Mouse (Mus musculus) embryo, embryonic 10.5 days (tissue): Measurements from ENCODE around the gene Olfr588-ps1.
"Not testable (repeated sequence)": the region's sequence is repeated elsewhere in the genome, so short reads cannot be mapped to it uniquely, and the experiment has no call there.

Experiments used
- DNase-seq: peaks from one replicate; pipeline ENCODE4 v3.0.0-alpha.2; 2015; ENCODE audit warnings: low spot score

The Olfr588-ps1 gene

DNA sequence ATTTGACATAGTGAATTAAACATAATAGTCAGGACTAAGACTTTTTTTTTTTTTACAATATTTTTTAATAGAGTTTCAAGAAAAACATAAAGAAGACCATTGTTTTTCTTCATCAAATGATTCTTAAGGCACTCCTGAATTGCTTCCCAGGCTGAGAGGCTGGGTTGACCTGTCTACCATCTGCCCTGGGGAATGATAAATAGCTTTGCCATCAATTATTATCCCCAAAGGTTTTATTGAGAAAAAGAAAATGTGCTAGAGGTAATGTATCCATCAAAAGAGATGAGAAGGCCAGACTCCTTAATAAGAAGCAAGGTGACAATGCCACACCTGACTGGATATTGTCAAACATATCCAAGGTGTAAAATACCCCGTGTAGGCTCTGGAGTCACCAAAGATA, at the start of gene Olfr588-ps1:
TSS of gene Olfr588-ps1 (plus strand) at position 301 of the 400 bp plus-strand sequence.
- no peak for DNase-seq

GRCm38 (mm10) chr7:103097420-103097819, 43.3 kb upstream of the Olfr588-ps1 start, which contains the start of gene Olfr585:
Olfr585 (plus strand) TSS chr7:103097720.
- no peak for DNase-seq

DNA sequence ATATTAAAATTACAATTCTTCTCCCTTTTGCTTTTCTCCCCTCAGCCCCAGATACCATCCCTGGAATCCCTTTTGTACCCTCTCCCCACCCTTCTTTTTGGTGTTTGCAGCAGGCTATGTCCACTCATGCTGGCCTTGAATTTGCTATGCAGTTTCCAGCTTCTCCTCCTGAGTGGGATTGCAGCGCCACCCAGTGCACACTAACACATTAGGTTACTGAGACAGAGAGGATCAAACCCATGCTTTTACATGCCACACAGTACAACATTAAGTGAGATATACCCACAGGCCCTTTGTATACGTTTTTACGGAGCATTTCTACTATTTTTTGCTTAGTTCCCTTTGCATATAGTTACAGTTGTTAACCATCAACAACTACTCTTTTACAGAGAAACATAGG, 21.3 kb upstream of the Olfr588-ps1 start:
- DNase-seq: peak; percentile 12

DNA sequence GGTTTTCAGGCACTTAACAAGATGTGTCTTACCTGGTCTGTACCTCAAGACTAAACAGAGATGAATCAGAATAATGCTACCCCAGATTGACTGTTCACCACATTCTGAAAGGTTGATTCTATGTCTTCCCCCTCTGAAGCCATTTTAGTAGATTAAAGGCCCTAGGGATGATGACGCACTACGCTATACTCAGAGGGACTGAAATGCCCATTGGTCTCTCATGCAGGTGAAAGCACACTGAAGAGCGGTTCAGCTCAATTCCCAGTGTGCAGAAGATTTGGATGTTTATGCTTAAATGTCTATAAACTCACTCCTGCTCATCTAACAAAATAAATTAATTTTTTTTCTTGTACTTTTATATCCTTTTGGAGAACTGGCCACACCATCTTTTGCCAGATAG, 15.1 kb upstream of the Olfr588-ps1 start, which contains the start of gene Olfr586:
TSS of gene Olfr586 (minus strand) at position 101 of the 400 bp plus-strand sequence.
- no peak for DNase-seq

DNA sequence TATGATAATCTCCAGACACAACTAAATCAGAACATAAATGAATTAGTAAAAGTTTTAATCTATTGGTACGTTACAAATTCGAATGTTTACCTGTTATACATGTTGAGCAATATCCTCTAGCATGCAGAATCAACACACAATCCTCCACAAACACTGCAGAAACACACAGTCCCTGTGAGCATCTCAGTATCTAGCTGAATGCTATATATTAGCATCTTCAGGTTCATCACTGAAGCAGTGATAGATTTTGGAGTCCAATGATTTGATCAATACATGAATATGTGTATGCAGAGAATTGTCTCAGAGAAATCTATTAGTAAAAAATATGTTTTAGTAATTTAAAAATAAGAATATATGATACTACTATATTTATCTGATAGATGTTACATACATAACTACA, 15.6 kb downstream of the Olfr588-ps1 start, which contains the start of gene Olfr589:
TSS of gene Olfr589 (minus strand) at position 101 of the 400 bp plus-strand sequence.
- no peak for DNase-seq

- DNase-seq: no peak
Measured at GRCm38 (mm10) chr7:103169697-103170096, 29.0 kb downstream of the Olfr588-ps1 start.

DNA sequence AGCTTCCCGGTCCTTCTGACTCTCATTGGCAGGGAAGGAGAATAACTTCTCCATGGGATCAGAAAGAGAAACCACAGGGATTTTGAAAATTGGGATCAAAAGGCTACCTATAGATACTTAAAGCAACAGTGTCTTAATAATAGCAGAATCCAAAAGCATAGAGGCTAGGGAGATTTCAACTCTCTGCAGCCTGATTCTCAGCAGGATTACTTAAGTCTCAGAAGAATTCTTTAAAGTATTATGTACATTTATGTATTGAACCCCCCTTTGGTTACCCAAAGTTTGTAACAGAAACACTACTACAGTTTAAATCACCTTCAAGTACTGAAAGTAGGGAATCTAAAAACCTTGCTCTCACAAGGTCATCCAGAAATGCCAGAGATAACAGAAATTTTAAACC, 37.6 kb downstream of the Olfr588-ps1 start, which contains the start of gene Olfr591:
TSS of gene Olfr591 (minus strand) at position 101 of the 400 bp plus-strand sequence.
- DNase-seq: no peak

- DNase-seq: not testable (repeated sequence)
Measured at GRCm38 (mm10) chr7:103184503-103184902, 43.8 kb downstream of the Olfr588-ps1 start, which contains the start of gene Olfr592. Olfr592 (plus strand) TSS chr7:103184803.
